Comparison of ENCODE assay signal across 8 mouse cellular contexts in the genomic region with DNA sequence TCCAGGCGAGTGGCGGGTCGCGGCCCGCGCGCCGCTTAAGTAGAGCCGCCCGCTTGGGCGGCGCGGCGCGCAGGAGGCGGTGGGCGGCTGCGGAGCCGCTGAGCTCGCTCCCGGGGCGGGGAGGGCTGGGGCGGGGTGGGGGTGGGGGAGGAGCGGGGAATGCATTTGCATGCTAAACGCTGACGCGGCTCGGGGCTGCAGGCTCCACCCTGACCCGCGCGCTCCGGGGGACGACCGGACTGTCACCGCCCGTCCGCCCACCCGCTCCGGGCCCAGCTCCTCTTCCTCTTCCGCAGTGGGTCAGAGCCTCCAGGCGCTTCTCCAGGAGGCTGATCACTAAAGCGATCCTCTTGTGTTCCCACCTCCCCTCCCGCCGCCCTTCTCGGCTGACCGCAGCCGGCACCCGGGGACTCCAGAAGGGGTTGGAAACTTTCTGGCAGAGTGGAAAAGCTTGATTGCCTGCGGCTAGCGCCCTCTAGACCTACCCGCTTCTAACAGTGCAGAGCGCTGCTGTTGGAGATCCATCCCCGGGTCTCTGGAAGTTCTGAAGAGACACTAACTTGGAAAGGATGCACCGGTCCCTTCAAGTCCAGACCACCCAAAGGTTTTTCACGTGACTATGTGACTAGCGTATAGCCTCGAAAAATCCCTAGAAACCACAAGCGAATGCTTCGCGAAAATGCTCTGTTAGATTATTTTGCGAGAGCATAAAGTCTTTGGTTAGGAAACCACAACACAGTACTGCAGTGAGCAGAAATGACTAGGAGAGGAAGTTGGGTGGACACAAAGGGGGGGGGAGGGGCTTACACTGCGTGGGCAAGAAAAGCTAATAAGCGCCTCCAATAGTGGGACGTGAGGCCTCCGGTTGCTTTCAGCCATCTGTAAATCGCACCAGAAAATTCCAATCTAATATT. TPM values are rescaled to one million over a fixed set of nuclear protein-coding genes. Genes with fewer than 3 reads are reported as not detected.
DNase-seq lines count a peak whose midpoint lies in the region; ATAC-seq and TF ChIP-seq lines count a peak whose summit lies in the region.

Gene Kctd12 (minus strand): TSS at position 11 of the 914 bp plus-strand sequence.

- peak; percentile 76 for TF ChIP-seq CTCF in intestine, postnatal 0 days (IDR thresholded peaks at IDR 0.05; ENCODE audit: low read depth)

- H3K36me3 ChIP-seq in embryonic facial prominence, embryonic 13.5 days, result 0 out of 2 replicates have a peak, but pooled peaks cover 4% of the 10 kb centered on the region
- no peaks in the 10 kb centered on the region for H3K36me3 ChIP-seq in intestine, postnatal 0 days (ENCODE audit: control insufficient read depth, insufficient read depth)
- H3K36me3 ChIP-seq in limb, embryonic 10.5 days, result no peaks in the 10 kb centered on the region
- no peaks in the 10 kb centered on the region for H3K36me3 ChIP-seq in midbrain, embryonic 11.5 days (ENCODE audit: control insufficient read depth, insufficient read depth, low read length)

- peak within 1 kb of the TSS; percentile 87 for H3K9ac ChIP-seq in embryonic facial prominence, embryonic 13.5 days
- H3K9ac ChIP-seq in intestine, postnatal 0 days (ENCODE audit: low read depth, low read length), result peak within 1 kb of the TSS; percentile 62
- peak within 1 kb of the TSS; percentile 61 for H3K9ac ChIP-seq in midbrain, embryonic 11.5 days (ENCODE audit: low read length)

- H3K27me3 ChIP-seq in embryonic facial prominence, embryonic 13.5 days, result peaks cover 18% of the 10 kb centered on the region; the same call in 1 of the 2 replicates
- H3K27me3 ChIP-seq in intestine, postnatal 0 days (replicated peaks; ENCODE audit: control insufficient read depth, insufficient read depth, low read length), result peaks cover 7% of the 10 kb centered on the region; the same call in 1 of the 2 replicates
- peaks cover 21% of the 10 kb centered on the region; the same call in 1 of the 2 replicates for H3K27me3 ChIP-seq in limb, embryonic 10.5 days (ENCODE audit: low read depth, poor library complexity, severe bottlenecking)
- H3K27me3 ChIP-seq in midbrain, embryonic 11.5 days (ENCODE audit: control insufficient read depth, insufficient read depth, low read length), result peaks cover 12% of the 10 kb centered on the region

- peak; percentile 89 to 93 for DNase-seq in adrenal gland, postnatal 36 days
- peak; percentile 100 for DNase-seq in heart, adult 11 months
- DNase-seq in limb, embryonic 10.5 days (ENCODE audit: low spot score), result peak; percentile 88
- DNase-seq in midbrain, embryonic 11.5 days (ENCODE audit: low spot score, missing footprints), result peak; percentile 97
- DNase-seq in right cerebral cortex, postnatal 4 days, result peak; percentile 67
- peak; percentile 84 to 85 for DNase-seq in urinary bladder, postnatal 4 days (ENCODE audit: low spot score in 2 of 2)

- WGBS in embryonic facial prominence, embryonic 13.5 days, result 2% methylated on average over 45 of the region's 66 CpGs
- 1% methylated on average over 55 of the region's 66 CpGs for WGBS in intestine, postnatal 0 days
- WGBS in limb, embryonic 10.5 days, result 2% methylated on average over 61 of the region's 66 CpGs
- WGBS in midbrain, embryonic 11.5 days, result 2% methylated on average over 47 of the region's 66 CpGs

- H3K27ac ChIP-seq in embryonic facial prominence, embryonic 13.5 days, result peak within 1 kb of the TSS; percentile 93
- H3K27ac ChIP-seq in intestine, postnatal 0 days (ENCODE audit: low read depth, low read length), result peak within 1 kb of the TSS; percentile 80
- peak within 1 kb of the TSS; percentile 91 for H3K27ac ChIP-seq in limb, embryonic 10.5 days
- H3K27ac ChIP-seq in midbrain, embryonic 11.5 days (ENCODE audit: low read depth, low read length), result peak within 1 kb of the TSS; percentile 65

- peak; percentile 93 for ATAC-seq in embryonic facial prominence, embryonic 13.5 days (ENCODE audit: insufficient number of reproducible peaks, insufficient read depth, low FRiP score, low TSS enrichment, low read depth)
- peak; percentile 86 for ATAC-seq in intestine, postnatal 0 days
- peak; percentile 94 for ATAC-seq in midbrain, embryonic 11.5 days (ENCODE audit: low FRiP score)

- H3K4me1 ChIP-seq in embryonic facial prominence, embryonic 13.5 days, result peaks cover 11% of the 10 kb centered on the region; the same call in 1 of the 2 replicates
- peaks cover 7% of the 10 kb centered on the region; the same call in 1 of the 2 replicates for H3K4me1 ChIP-seq in intestine, postnatal 0 days (replicated peaks; ENCODE audit: control insufficient read depth, insufficient read depth, low read length)
- H3K4me1 ChIP-seq in limb, embryonic 10.5 days, result peaks cover 29% of the 10 kb centered on the region
- H3K4me1 ChIP-seq in midbrain, embryonic 11.5 days (ENCODE audit: control insufficient read depth, insufficient read depth, low read length), result no peaks in the 10 kb centered on the region; the same call in 1 of the 2 replicates

- peak within 1 kb of the TSS; percentile 76 for H3K4me3 ChIP-seq in embryonic facial prominence, embryonic 13.5 days
- peak within 1 kb of the TSS; percentile 64 for H3K4me3 ChIP-seq in intestine, postnatal 0 days (ENCODE audit: low read depth, low read length)
- peak within 1 kb of the TSS; percentile 77 for H3K4me3 ChIP-seq in limb, embryonic 10.5 days
- peak within 1 kb of the TSS; percentile 50 for H3K4me3 ChIP-seq in midbrain, embryonic 11.5 days (ENCODE audit: low read depth, low read length)

- peak within 1 kb of the TSS; percentile 86 for H3K4me2 ChIP-seq in embryonic facial prominence, embryonic 13.5 days
- H3K4me2 ChIP-seq in intestine, postnatal 0 days (replicated peaks; ENCODE audit: low read depth), result peak within 1 kb of the TSS; percentile 95
- peak within 1 kb of the TSS; percentile 98 for H3K4me2 ChIP-seq in midbrain, embryonic 11.5 days

- H3K9me3 ChIP-seq in embryonic facial prominence, embryonic 13.5 days, result no peaks in the 10 kb centered on the region
- no peaks in the 10 kb centered on the region for H3K9me3 ChIP-seq in intestine, postnatal 0 days (ENCODE audit: control insufficient read depth)
- no peaks in the 10 kb centered on the region for H3K9me3 ChIP-seq in limb, embryonic 10.5 days (replicated peaks)
- no peaks in the 10 kb centered on the region for H3K9me3 ChIP-seq in midbrain, embryonic 11.5 days (ENCODE audit: control insufficient read depth, low read length)

RNA-seq across cellular contexts. Expression of gene Kctd12, which starts in this region (rescaled TPM):
- total RNA-seq in adrenal gland, postnatal 36 days (2021), result 10 to 100 TPM; 32.5 to 43.8 TPM
- polyA plus RNA-seq in embryonic facial prominence, embryonic 13.5 days (2015; fragmentation: Nextera tagmentation; extraction: Ambion mirVana), result 34.8 and 42.7 TPM in 2 replicates
- polyA plus RNA-seq in intestine, postnatal 0 days (2015; fragmentation: Nextera tagmentation; extraction: Ambion mirVana), result 6.4 and 7.0 TPM in 2 replicates
- 5.3 and 8.2 TPM in 2 replicates for polyA plus RNA-seq in limb, embryonic 10.5 days (2016; fragmentation: Nextera tagmentation; extraction: Ambion mirVana)
- 9.3 and 13.7 TPM in 2 replicates for polyA plus RNA-seq in midbrain, embryonic 11.5 days (2014; fragmentation: Nextera tagmentation; extraction: Ambion mirVana)

Comparison
In these comparisons a context has a peak if more than half of its experiments do, and no peak if none do; other contexts are left out.
1. Peak in every context shown above with its lines: DNase-seq, ATAC-seq, H3K4me3 ChIP-seq and H3K27ac ChIP-seq.